Mouse (Mus musculus) megakaryocyte progenitor cell, adult 5-6 weeks (primary cell): ENCODE results near the gene Agpat1. TPM values are rescaled to one million over a fixed set of nuclear protein-coding genes. Genes with fewer than 3 reads are reported as not detected.

ENCODE experiments used
- total RNA-seq, 2 experiments: library from RNA; stranded (forward) in 1 of 2; stranded (reverse) in 1 of 2; fragments of 157-497, 149-512 nt in 1 of 2; fragments of 200-1000 nt in 1 of 2; gene quantifications; 2 replicates each; pipeline versions ENCODE4 v1.2.3 to v1.2.4; 2015 to 2017

Agpat1 gene
- total RNA-seq, 2 experiments from 2014 or later = 20.2 to 33.6 TPM

Other genes starting within 250 kb of the Agpat1 start
- not detected in 2 replicates for gene Btnl2, start 249.4 kb upstream of the Agpat1 start, total RNA-seq (2015)
- not detected in 2 replicates for gene Btnl2, start 249.4 kb upstream of the Agpat1 start, total RNA-seq (2017)
- gene Btnl1, start 227.1 kb upstream of the Agpat1 start, total RNA-seq (2015) = not detected in 2 replicates
- not detected in 2 replicates for gene Btnl1, start 227.1 kb upstream of the Agpat1 start, total RNA-seq (2017)
- gene BC051142, start 205.4 kb upstream of the Agpat1 start, total RNA-seq (2015) = 1.7 and 4.5 TPM in 2 replicates
- gene BC051142, start 205.4 kb upstream of the Agpat1 start, total RNA-seq (2017) = 1.0 and 2.4 TPM in 2 replicates
- gene Btnl4, start 126.9 kb upstream of the Agpat1 start, total RNA-seq (2015) = not detected in 2 replicates
- gene Btnl4, start 126.9 kb upstream of the Agpat1 start, total RNA-seq (2017) = not detected in 2 replicates
- not detected in 2 replicates for gene Btnl6, start 86.9 kb upstream of the Agpat1 start, total RNA-seq (2015)
- gene Btnl6, start 86.9 kb upstream of the Agpat1 start, total RNA-seq (2017) = not detected in 2 replicates
- 0.17 and 0.39 TPM in 2 replicates for gene Notch4, start 40.0 kb upstream of the Agpat1 start, total RNA-seq (2015)
- under 0.01 and 0.14 TPM in 2 replicates for gene Notch4, start 40.0 kb upstream of the Agpat1 start, total RNA-seq (2017)
- gene Gpsm3, start 14.5 kb upstream of the Agpat1 start, total RNA-seq (2015) = 63.4 and 69.0 TPM in 2 replicates
- 14.5 and 20.2 TPM in 2 replicates for gene Gpsm3, start 14.5 kb upstream of the Agpat1 start, total RNA-seq (2017)
- gene Pbx2, start 13.0 kb upstream of the Agpat1 start, total RNA-seq (2015) = 17.0 and 20.6 TPM in 2 replicates
- gene Pbx2, start 13.0 kb upstream of the Agpat1 start, total RNA-seq (2017) = 24.9 and 26.7 TPM in 2 replicates
- gene Ager, start 6.4 kb upstream of the Agpat1 start, total RNA-seq (2015) = 1.5 and 2.6 TPM in 2 replicates
- gene Ager, start 6.4 kb upstream of the Agpat1 start, total RNA-seq (2017) = 0.24 and 3.0 TPM in 2 replicates
- 50.6 and 51.6 TPM in 2 replicates for gene Rnf5, start 572 bp upstream of the Agpat1 start, total RNA-seq (2015)
- gene Rnf5, start 572 bp upstream of the Agpat1 start, total RNA-seq (2017) = 17.7 and 18.5 TPM in 2 replicates
- gene Egfl8, start 11.7 kb downstream of the Agpat1 start, total RNA-seq (2015) = 0.47 and 1.1 TPM in 2 replicates
- gene Egfl8, start 11.7 kb downstream of the Agpat1 start, total RNA-seq (2017) = 0.92 and 2.2 TPM in 2 replicates
- gene Ppt2, start 24.2 kb downstream of the Agpat1 start, total RNA-seq (2015) = 26.5 and 33.5 TPM in 2 replicates
- 15.3 and 19.7 TPM in 2 replicates for gene Ppt2, start 24.2 kb downstream of the Agpat1 start, total RNA-seq (2017)
- 0.17 and 0.34 TPM in 2 replicates for gene Prrt1, start 25.3 kb downstream of the Agpat1 start, total RNA-seq (2015)
- gene Prrt1, start 25.3 kb downstream of the Agpat1 start, total RNA-seq (2017) = not detected in 2 replicates
- 3.8 and 4.1 TPM in 2 replicates for gene Fkbpl, start 40.5 kb downstream of the Agpat1 start, total RNA-seq (2015)
- gene Fkbpl, start 40.5 kb downstream of the Agpat1 start, total RNA-seq (2017) = 17.7 and 40.0 TPM in 2 replicates
- 25.5 and 27.8 TPM in 2 replicates for gene Atf6b, start 42.9 kb downstream of the Agpat1 start, total RNA-seq (2015)
- gene Atf6b, start 42.9 kb downstream of the Agpat1 start, total RNA-seq (2017) = 24.3 and 30.2 TPM in 2 replicates
- not detected in 2 replicates for gene Tnxb, start 66.3 kb downstream of the Agpat1 start, total RNA-seq (2015)
- gene Tnxb, start 66.3 kb downstream of the Agpat1 start, total RNA-seq (2017) = not detected in 2 replicates
- 0.12 and 0.27 TPM in 2 replicates for gene C4b, start 139.6 kb downstream of the Agpat1 start, total RNA-seq (2015)
- 0.03 and 0.12 TPM in 2 replicates for gene C4b, start 139.6 kb downstream of the Agpat1 start, total RNA-seq (2017)
- not detected in 2 replicates for gene Cyp21a1, start 200.3 kb downstream of the Agpat1 start, total RNA-seq (2015)
- gene Cyp21a1, start 200.3 kb downstream of the Agpat1 start, total RNA-seq (2017) = not detected in 2 replicates
- 19.6 and 27.3 TPM in 2 replicates for gene Stk19, start 232.7 kb downstream of the Agpat1 start, total RNA-seq (2015)
- 17.0 and 31.8 TPM in 2 replicates for gene Stk19, start 232.7 kb downstream of the Agpat1 start, total RNA-seq (2017)
- 20.2 and 33.2 TPM in 2 replicates for gene Dxo, start 232.8 kb downstream of the Agpat1 start, total RNA-seq (2015)
- gene Dxo, start 232.8 kb downstream of the Agpat1 start, total RNA-seq (2017) = 18.8 and 28.9 TPM in 2 replicates
- 10.2 and 12.8 TPM in 2 replicates for gene Skiv2l, start 245.9 kb downstream of the Agpat1 start, total RNA-seq (2015)
- gene Skiv2l, start 245.9 kb downstream of the Agpat1 start, total RNA-seq (2017) = 31.2 and 35.7 TPM in 2 replicates
- 65.8 and 70.7 TPM in 2 replicates for gene Nelfe, start 246.1 kb downstream of the Agpat1 start, total RNA-seq (2015)
- gene Nelfe, start 246.1 kb downstream of the Agpat1 start, total RNA-seq (2017) = 39.9 and 40.8 TPM in 2 replicates